Mouse (Mus musculus) forebrain, embryonic 10.5 days (tissue): ENCODE measurements around the gene Dirc2. TPM values are rescaled to one million over a fixed set of nuclear protein-coding genes. Genes with fewer than 3 reads are reported as not detected.

ENCODE experiments used
- polyA plus RNA-seq: library from polyadenylated mRNA; unstranded; fragments of >200 nt; fragmentation: Nextera tagmentation; extraction: Ambion mirVana; gene quantifications from 2 replicates; pipeline ENCODE4 v1.2.1, GENCODE M21; 2016

Dirc2 gene
- polyA plus RNA-seq, 1 experiment from 2014 or later = 10.4 TPM

Other genes with a start within 250 kb of the Dirc2 start
- gene Sema5b, start 228.2 kb downstream of the Dirc2 start, polyA plus RNA-seq = 35.7 and 37.5 TPM in 2 replicates
- gene Hspbap1, start 1.0 kb upstream of the Dirc2 start, polyA plus RNA-seq = 28.7 and 29.9 TPM in 2 replicates
- 0.11 and 0.17 TPM in 2 replicates for gene Parp14, start 102.2 kb upstream of the Dirc2 start, polyA plus RNA-seq
- gene Parp9, start 169.1 kb upstream of the Dirc2 start, polyA plus RNA-seq = 3.3 and 3.7 TPM in 2 replicates
- gene Dtx3l, start 169.8 kb upstream of the Dirc2 start, polyA plus RNA-seq = 4.6 and 5.1 TPM in 2 replicates
- 79.0 and 84.2 TPM in 2 replicates for gene Kpna1, start 209.4 kb upstream of the Dirc2 start, polyA plus RNA-seq